Mouse (Mus musculus) liver, embryonic 14.5 days (tissue): ENCODE data around the gene Tpx2. TPM values are rescaled to one million over a fixed set of nuclear protein-coding genes. Genes with fewer than 3 reads are reported as not detected.
A peak's percentile ranks its signal among the peaks of the same experiment; 100 is the strongest.

Experiments
- ATAC-seq: fragments of 200-750 bp; cut with Nextera tagmentation; 2 replicates; pipeline ENCODE4 v1.8.0; 2017; ENCODE audit warnings: moderate number of reproducible peaks, mild to moderate bottlenecking, moderate library complexity; ENCODE audit not compliant: insufficient read depth
- DNase-seq, 3 experiments: peaks; one replicate each; pipeline ENCODE4 v3.0.0-alpha.2; 2012 to 2013; ENCODE audit warnings: low read depth in 3 of 3, low spot score in 3 of 3
- H3K27ac ChIP-seq: fragments of 300-500 bp; sonication (generic); 2 replicates; pipeline ENCODE4 v1.5.1; 2014; ENCODE audit warnings: moderate library complexity, mild to moderate bottlenecking, control low read depth, inconsistent platforms
- H3K27me3 ChIP-seq: fragments of 300-500 bp; sonication (generic); 2 replicates; pipeline ENCODE4 v1.6.1; 2014; ENCODE audit warnings: mild to moderate bottlenecking, low read length, moderate library complexity; ENCODE audit not compliant: control insufficient read depth, insufficient read depth
- H3K36me3 ChIP-seq: fragments of 300-500 bp; sonication (generic); replicated peaks from 2 replicates; pipeline ENCODE4 v1.6.1; 2014; ENCODE audit warnings: low read depth; ENCODE audit not compliant: control insufficient read depth, insufficient read depth
- H3K4me1 ChIP-seq, 2 experiments: fragments of 200-500 bp in 1 of 2; fragments of 300-500 bp in 1 of 2; sonication (generic) in 1 of 2; replicated peaks; 2 replicates each; pipeline ENCODE4 v1.6.1; 2012 to 2014; ENCODE audit warnings: antibody characterized with exemption in 1 of 2, inconsistent platforms in 1 of 2, low read length in 1 of 2; ENCODE audit not compliant: control insufficient read depth in 2 of 2, insufficient read depth in 2 of 2
- H3K4me2 ChIP-seq: fragments of 300-500 bp; sonication (generic); 2 replicates; pipeline ENCODE4 v1.6.1; 2014; ENCODE audit warnings: low read depth, mild to moderate bottlenecking, control low read depth, moderate library complexity
- H3K4me3 ChIP-seq, 2 experiments: fragments of 200-500 bp in 1 of 2; fragments of 300-500 bp in 1 of 2; sonication (generic) in 1 of 2; 2 replicates each; pipeline ENCODE4 v1.5.1; 2012 to 2014; ENCODE audit warnings: low read depth in 2 of 2, low read length in 2 of 2, mild to moderate bottlenecking in 2 of 2, control low read depth in 1 of 2, inconsistent platforms in 1 of 2, moderate library complexity in 1 of 2; ENCODE audit not compliant: insufficient read depth in 1 of 2
- H3K9ac ChIP-seq: fragments of 300-500 bp; sonication (generic); replicated peaks from 2 replicates; pipeline ENCODE4 v1.6.1; 2014; ENCODE audit warnings: mild to moderate bottlenecking, control low read depth, moderate library complexity
- H3K9me3 ChIP-seq: fragments of 300-500 bp; sonication (generic); 2 replicates; pipeline ENCODE4 v1.6.1; 2016; ENCODE audit warnings: low read length, mixed read lengths; ENCODE audit not compliant: control insufficient read depth
- CTCF ChIP-seq: IDR thresholded peaks from 2 replicates; pipeline ENCODE4 v1.5.1; 2016; ENCODE audit warnings: antibody characterized with exemption, low read depth, control low read depth
- EP300 ChIP-seq: IDR thresholded peaks from 2 replicates; pipeline ENCODE4 v1.6.1; 2016; ENCODE audit warnings: antibody characterized with exemption, low read depth
- WGBS: fragments of 180-500 bp; shearing (Covaris S2); extraction: QIAGEN DNeasy Blood & Tissue Kit; methylation state at CpG from one replicate; pipeline ENCODE4 v1.1.7; 2014; ENCODE audit not compliant: insufficient replicate concordance; 5-methylcytosine and 5-hydroxymethylcytosine counted together
- polyA plus RNA-seq, 2 experiments: library from polyadenylated mRNA; depleted of rRNA in 1 of 2; stranded (reverse) in 1 of 2; unstranded in 1 of 2; fragments of >200 nt; fragmentation: Nextera tagmentation in 1 of 2; extraction: Ambion mirVana in 1 of 2; gene quantifications; 2 replicates each; pipeline versions ENCODE4 v1.2.1 to v1.2.3; 2012 to 2014

Gene Tpx2
- polyA plus RNA-seq, 2 experiments, result 47.1 to 80.9 TPM

DNA sequence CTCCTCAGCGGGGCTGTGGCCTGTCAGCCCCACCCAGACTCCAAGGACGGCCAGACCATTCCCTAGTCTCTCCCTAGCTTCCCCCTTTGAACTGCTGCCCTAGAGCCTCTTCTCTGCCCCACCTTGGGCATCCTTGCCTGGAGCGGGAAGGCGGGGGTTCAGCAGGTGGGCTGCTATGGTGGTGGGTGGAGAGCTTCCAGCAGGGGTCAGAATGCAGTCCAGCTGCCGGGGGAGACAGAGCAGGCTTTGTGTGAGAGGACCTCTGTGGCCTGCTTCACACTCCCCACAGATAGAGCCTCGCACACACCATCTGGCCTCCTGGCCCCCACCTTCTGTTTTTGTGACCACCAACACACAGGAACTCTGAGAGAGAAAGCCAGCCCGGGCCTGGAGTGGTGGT, 74.6 kb downstream of the Tpx2 start:
- Histone ChIP-seq H3K4me1 (no peaks in the 10 kb centered on the region; a peak in 1 of 4 replicates), H3K4me3 (no peak overlapping the region), H3K4me2 (no peak overlapping the region), H3K9me3 (no peaks in the 10 kb centered on the region), H3K27me3 (no peaks in the 10 kb centered on the region), H3K36me3 (no peaks in the 10 kb centered on the region), H3K27ac (no peak overlapping the region), H3K9ac (no peak overlapping the region)
- TF ChIP-seq EP300, result no peak
- TF ChIP-seq CTCF, result no peak
- ATAC-seq (no peak), DNase-seq (no peak)
- 55% methylated on average over 7 of the region's 7 CpGs for whole genome bisulfite sequencing

GRCm38 (mm10) chr2:152923621-152924020, 75.9 kb downstream of the Tpx2 start:
- H3K4me2 ChIP-seq, result no peak overlapping the region
- H3K4me3 ChIP-seq, result no peak overlapping the region
- no peaks in the 10 kb centered on the region for H3K9me3 ChIP-seq
- no peak overlapping the region for H3K9ac ChIP-seq
- H3K4me1 ChIP-seq, result peaks cover 0 to 2% of the 10 kb centered on the region in 2 experiments; a peak in 1 of 4 replicates
- WGBS, result 70% methylated on average over 3 of the region's 3 CpGs
- H3K36me3 ChIP-seq, result no peaks in the 10 kb centered on the region
- H3K27ac ChIP-seq, result no peak overlapping the region
- ATAC-seq (no peak), DNase-seq (no peak)
- H3K27me3 ChIP-seq, result no peaks in the 10 kb centered on the region
- TF ChIP-seq EP300 (no peak), CTCF (no peak)

GRCm38 (mm10) chr2:152924128-152924527, 76.4 kb downstream of the Tpx2 start:
- Histone ChIP-seq H3K36me3 (no peaks in the 10 kb centered on the region), H3K4me3 (no peak overlapping the region), H3K9me3 (no peaks in the 10 kb centered on the region), H3K27ac (no peak overlapping the region), H3K9ac (no peak overlapping the region), H3K27me3 (no peaks in the 10 kb centered on the region), H3K4me2 (no peak overlapping the region), H3K4me1 (peaks cover 0 to 5% of the 10 kb centered on the region in 2 experiments; a peak in 1 of 4 replicates)
- no peak for ATAC-seq
- no peak for DNase-seq
- whole genome bisulfite sequencing, result 46% methylated on average over 8 of the region's 8 CpGs
- no peak for TF ChIP-seq CTCF
- no peak for TF ChIP-seq EP300

GRCm38 (mm10) chr2:152924543-152924942, 76.8 kb downstream of the Tpx2 start:
- H3K4me2 ChIP-seq, result no peak overlapping the region
- no peak for DNase-seq
- peaks cover 0 to 5% of the 10 kb centered on the region in 2 experiments; a peak in 1 of 4 replicates for H3K4me1 ChIP-seq
- no peak overlapping the region for H3K27ac ChIP-seq
- no peak overlapping the region for H3K9ac ChIP-seq
- H3K36me3 ChIP-seq, result no peaks in the 10 kb centered on the region
- TF ChIP-seq EP300, result no peak
- TF ChIP-seq CTCF, result no peak
- no peak overlapping the region for H3K4me3 ChIP-seq
- ATAC-seq, result no peak
- no peaks in the 10 kb centered on the region for H3K9me3 ChIP-seq
- WGBS, result 29% methylated on average over 5 of the region's 5 CpGs
- no peaks in the 10 kb centered on the region for H3K27me3 ChIP-seq

- Histone ChIP-seq H3K27me3 (no peaks in the 10 kb centered on the region), H3K27ac (no peak overlapping the region), H3K9me3 (no peaks in the 10 kb centered on the region), H3K36me3 (no peaks in the 10 kb centered on the region), H3K4me3 (no peak overlapping the region), H3K4me1 (peaks cover 0 to 5% of the 10 kb centered on the region in 2 experiments; a peak in 1 of 4 replicates), H3K9ac (no peak overlapping the region), H3K4me2 (no peak overlapping the region)
- WGBS, result 42% methylated on average over 11 of the region's 11 CpGs
- ATAC-seq (peak; percentile 43; the same call in 1 of the 2 replicates), DNase-seq (no peak)
- no peak for TF ChIP-seq EP300
These were observed 77.6 kb downstream of the Tpx2 start for GRCm38 (mm10) chr2:152925189-152925872.
